Mouse (Mus musculus) brain, embryonic 14.5 days (tissue): Measurements from ENCODE around the gene Sema4b.

Experiments
- CTCF ChIP-seq: fragments of 200-500 bp; IDR thresholded peaks from 2 replicates; pipeline ENCODE4 v1.5.1; 2012; ENCODE audit warnings: inconsistent platforms, mild to moderate bottlenecking, moderate library complexity, borderline replicate concordance; ENCODE audit not compliant: insufficient read depth, insufficient read length; ENCODE audit errors: extremely low read depth
- POLR2A ChIP-seq: fragments of 200-500 bp; IDR thresholded peaks from 2 replicates; pipeline ENCODE4 v1.6.1; 2012; ENCODE audit warnings: mild to moderate bottlenecking, inconsistent platforms, borderline replicate concordance; ENCODE audit not compliant: poor library complexity, insufficient read depth, insufficient read length, severe bottlenecking; ENCODE audit errors: extremely low read depth

- no peak for TF ChIP-seq POLR2A
- TF ChIP-seq CTCF = no peak
Measured at GRCm38 (mm10) chr7:80187501-80187900, 860 bp downstream of the Sema4b start.
